Mouse (Mus musculus) B cell, adult 2 months (primary cell): ENCODE results near the gene Nfkb1.

Experiments used
- DNase-seq, 2 experiments: peaks; one replicate each; pipeline ENCODE4 v3.0.0; 2022

Nfkb1 gene

GRCm38 (mm10) chr3:135629830-135630355 lies 61.5 kb downstream of the Nfkb1 start:
- DNase-seq: peak; percentile 44 to 45

- peak; percentile 76 to 79 for DNase-seq
Observed at GRCm38 (mm10) chr3:135628706-135629169, 62.6 kb downstream of the Nfkb1 start.

- peak; percentile 47 to 53 for DNase-seq
Observed at GRCm38 (mm10) chr3:135628000-135628705, 63.2 kb downstream of the Nfkb1 start.

GRCm38 (mm10) chr3:135625290-135625689 lies 66.1 kb downstream of the Nfkb1 start:
- no peak for DNase-seq

- peak; percentile 33 to 40 for DNase-seq
Observed at GRCm38 (mm10) chr3:135616730-135617129, 74.6 kb downstream of the Nfkb1 start.

GRCm38 (mm10) chr3:135614376-135614775 lies 77.0 kb downstream of the Nfkb1 start:
- DNase-seq: no peak

GRCm38 (mm10) chr3:135610221-135610620 lies 81.1 kb downstream of the Nfkb1 start:
- DNase-seq: no peak

- peak; percentile 78 for DNase-seq
Observed at GRCm38 (mm10) chr3:135607660-135608473, 83.5 kb downstream of the Nfkb1 start.

- peak in 1 of 2 experiments; percentile 28 for DNase-seq
Observed at GRCm38 (mm10) chr3:135607021-135607420, 84.3 kb downstream of the Nfkb1 start.

- no peak for DNase-seq
Observed at GRCm38 (mm10) chr3:135606592-135606991, 84.8 kb downstream of the Nfkb1 start.

GRCm38 (mm10) chr3:135605474-135605873 lies 85.9 kb downstream of the Nfkb1 start:
- no peak for DNase-seq

GRCm38 (mm10) chr3:135604626-135605417 lies 86.5 kb downstream of the Nfkb1 start:
- no peak for DNase-seq

- no peak for DNase-seq
Observed at GRCm38 (mm10) chr3:135602731-135603130, 88.6 kb downstream of the Nfkb1 start.

GRCm38 (mm10) chr3:135598355-135598754 lies 93.0 kb downstream of the Nfkb1 start:
- DNase-seq: no peak

GRCm38 (mm10) chr3:135597014-135597413 lies 94.3 kb downstream of the Nfkb1 start:
- no peak for DNase-seq

- peak; percentile 51 to 53 for DNase-seq
Observed at GRCm38 (mm10) chr3:135594238-135594917, 97.0 kb downstream of the Nfkb1 start.

GRCm38 (mm10) chr3:135592011-135592410 lies 99.3 kb downstream of the Nfkb1 start:
- DNase-seq: no peak

- no peak for DNase-seq
Observed at GRCm38 (mm10) chr3:135591376-135591775, 100.0 kb downstream of the Nfkb1 start.

- DNase-seq: no peak
Observed at GRCm38 (mm10) chr3:135590471-135590870, 100.9 kb downstream of the Nfkb1 start.

GRCm38 (mm10) chr3:135586471-135586880 lies 104.9 kb downstream of the Nfkb1 start:
- DNase-seq: no peak

GRCm38 (mm10) chr3:135586060-135586459 lies 105.3 kb downstream of the Nfkb1 start:
- DNase-seq: no peak

GRCm38 (mm10) chr3:135585482-135585881 lies 105.9 kb downstream of the Nfkb1 start:
- DNase-seq: no peak
